Mouse (Mus musculus) right cerebral cortex, adult 2 months (tissue): ENCODE measurements around the gene Pacsin1.
"Not testable (repeated sequence)": the region's sequence is repeated elsewhere in the genome, so short reads cannot be mapped to it uniquely, and the experiment has no call there.

Experiments
- DNase-seq, 2 experiments: peaks; one replicate each; pipeline ENCODE4 v3.0.0; 2021 to 2022; ENCODE audit warnings: low spot score in 2 of 2

Gene Pacsin1

GRCm38 (mm10) chr17:27635575-27635903 lies 19.8 kb upstream of the Pacsin1 start:
- DNase-seq: not testable (repeated sequence)

GRCm38 (mm10) chr17:27636132-27637020 lies 18.9 kb upstream of the Pacsin1 start, which contains the start of gene Rps10:
Rps10 (minus strand) TSS chr17:27636669.
- no peak for DNase-seq

GRCm38 (mm10) chr17:27637333-27637732 lies 18.0 kb upstream of the Pacsin1 start:
- no peak for DNase-seq

- DNase-seq: peak; percentile 85 to 88
These were observed 16.4 kb upstream of the Pacsin1 start for GRCm38 (mm10) chr17:27638921-27639332.

GRCm38 (mm10) chr17:27639851-27640250 lies 15.5 kb upstream of the Pacsin1 start:
- DNase-seq: not testable (repeated sequence)

GRCm38 (mm10) chr17:27642491-27643062 lies 12.7 kb upstream of the Pacsin1 start:
- peak; percentile 87 to 90 for DNase-seq

- peak in 1 of 2 experiments; percentile 51 for DNase-seq
These were observed 12.2 kb upstream of the Pacsin1 start for GRCm38 (mm10) chr17:27643101-27643500.

- DNase-seq: no peak
These were observed 11.6 kb upstream of the Pacsin1 start for GRCm38 (mm10) chr17:27643756-27644155.

GRCm38 (mm10) chr17:27644572-27644971 lies 10.7 kb upstream of the Pacsin1 start:
- DNase-seq: no peak

- no peak for DNase-seq
These were observed 9.5 kb upstream of the Pacsin1 start for GRCm38 (mm10) chr17:27645807-27646206.

GRCm38 (mm10) chr17:27650160-27650559 lies 5.1 kb upstream of the Pacsin1 start:
- peak; percentile 65 to 71 for DNase-seq

- no peak for DNase-seq
These were observed 4.7 kb upstream of the Pacsin1 start for GRCm38 (mm10) chr17:27650586-27650985.

GRCm38 (mm10) chr17:27652046-27652790 lies 3.1 kb upstream of the Pacsin1 start:
- no peak for DNase-seq

- DNase-seq: no peak
These were observed 1.9 kb upstream of the Pacsin1 start for GRCm38 (mm10) chr17:27653253-27653959.

GRCm38 (mm10) chr17:27656011-27656399 lies 696 bp downstream of the Pacsin1 start:
- peak; percentile 81 to 82 for DNase-seq

- no peak for DNase-seq
These were observed 1.1 kb downstream of the Pacsin1 start for GRCm38 (mm10) chr17:27656414-27656813.

- DNase-seq: no peak
These were observed 1.8 kb downstream of the Pacsin1 start for GRCm38 (mm10) chr17:27657123-27657522.

GRCm38 (mm10) chr17:27658767-27659166 lies 3.5 kb downstream of the Pacsin1 start:
- no peak for DNase-seq

- no peak for DNase-seq
These were observed 16.4 kb downstream of the Pacsin1 start for GRCm38 (mm10) chr17:27671720-27672119.

GRCm38 (mm10) chr17:27673945-27674344 lies 18.6 kb downstream of the Pacsin1 start:
- DNase-seq: no peak

GRCm38 (mm10) chr17:27675453-27675852 lies 20.1 kb downstream of the Pacsin1 start:
- DNase-seq: no peak

- DNase-seq: no peak
These were observed 21.0 kb downstream of the Pacsin1 start for GRCm38 (mm10) chr17:27676270-27676669.
